In the genomic region with DNA sequence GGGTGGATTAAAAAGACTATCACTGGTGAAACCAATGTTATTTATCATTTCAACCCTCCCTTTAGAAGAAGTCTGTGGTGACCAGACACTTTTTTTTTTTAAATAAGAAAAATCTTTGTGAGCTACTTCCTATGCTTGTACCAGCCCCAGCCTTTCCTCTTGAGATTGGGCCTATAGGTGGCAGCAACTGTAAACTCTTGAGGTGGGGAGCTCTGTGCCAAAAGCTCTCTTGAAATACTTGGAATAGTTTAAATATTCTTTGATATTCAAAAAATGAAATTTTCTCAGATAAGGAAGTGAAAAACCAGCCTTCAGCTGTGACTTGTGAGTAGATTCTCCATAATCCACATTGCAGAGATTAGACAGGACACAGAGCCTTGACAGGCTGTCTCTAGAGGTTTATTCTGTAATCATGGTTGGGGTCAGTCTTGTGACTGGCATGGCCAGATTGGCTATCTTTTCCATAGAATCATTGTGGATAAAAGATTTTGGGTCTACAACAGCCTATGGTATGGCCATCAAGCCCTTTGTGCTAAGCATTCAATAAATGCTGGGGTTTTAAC, we compare ENCODE assay signal across 9 mouse cellular contexts.
DNase-seq lines count a peak whose midpoint lies in the region; ATAC-seq and TF ChIP-seq lines count a peak whose summit lies in the region.
"Had no signal": no experiment of that assay in that cellular context is flagged by ENCODE, and none has a peak within 500 bp of the region (broad histone marks: within the 10 kb centered on the region; RNA-seq: fewer than 3 reads in every experiment).

No protein-coding gene starts in this region.

- TF ChIP-seq POLR2A in liver, adult 2 months (IDR thresholded peaks at IDR 0.05; ENCODE audit: extremely low read depth, insufficient read depth, low read length), result no peak

- H3K27me3 ChIP-seq in liver, adult 2 months (ENCODE audit: control insufficient read depth, insufficient read depth, low read length), result no peaks in the 10 kb centered on the region
- H3K27me3 ChIP-seq in forebrain, postnatal 0 days (ENCODE audit: insufficient read depth, low read length), result no peaks in the 10 kb centered on the region
- H3K27me3 ChIP-seq in intestine, embryonic 15.5 days (replicated peaks), result 0 out of 2 replicates have a peak, but pooled peaks cover 3% of the 10 kb centered on the region

- no peaks in the 10 kb centered on the region for H3K9me3 ChIP-seq in forebrain, postnatal 0 days (ENCODE audit: low read length)
- H3K9me3 ChIP-seq in intestine, embryonic 15.5 days, result no peaks in the 10 kb centered on the region
- H3K9me3 ChIP-seq: embryonic facial prominence, embryonic 15.5 days had no signal

- no peak for TF ChIP-seq CTCF in liver, adult 2 months (IDR thresholded peaks at IDR 0.05; ENCODE audit: low read depth, low read length)
- TF ChIP-seq CTCF in forebrain, postnatal 0 days (IDR thresholded peaks at IDR 0.05; ENCODE audit: low read depth), result peak; percentile 68

- peak; percentile 29 to 43 for DNase-seq in cerebellum, adult 18-20 months
- no peak for DNase-seq in cerebellum, adult 11 months
- DNase-seq in liver, adult 2 months (ENCODE audit: extremely low read depth, low read depth, low spot score), result peak; percentile 4
- DNase-seq in liver (no peak), MN1 (ENCODE audit: low spot score) (no peak)
- peak; percentile 84 for DNase-seq in forebrain, postnatal 0 days
- peak; percentile 25 to 43 for DNase-seq in lung, postnatal 4 days

- H3K4me3 ChIP-seq in liver, adult 2 months (ENCODE audit: insufficient read depth, low read depth, low read length), result no peak overlapping the region
- no peak overlapping the region for H3K4me3 ChIP-seq in forebrain, postnatal 0 days (ENCODE audit: low read depth, low read length)
- H3K4me3 ChIP-seq in intestine, embryonic 15.5 days (replicated peaks), result no peak overlapping the region
- H3K4me3 ChIP-seq: embryonic facial prominence, embryonic 15.5 days had no signal

- no peak overlapping the region for H3K9ac ChIP-seq in liver, adult 2 months (ENCODE audit: low read depth, low read length)
- no peak overlapping the region for H3K9ac ChIP-seq in forebrain, postnatal 0 days
- no peak overlapping the region for H3K9ac ChIP-seq in intestine, embryonic 15.5 days
- H3K9ac ChIP-seq: embryonic facial prominence, embryonic 15.5 days had no signal

- H3K4me1 ChIP-seq in liver, adult 2 months (ENCODE audit: control insufficient read depth, insufficient read depth, low read length), result no peaks in the 10 kb centered on the region
- H3K4me1 ChIP-seq in forebrain, postnatal 0 days (ENCODE audit: insufficient read depth), result 0 out of 2 replicates have a peak, but pooled peaks cover 2% of the 10 kb centered on the region
- no peaks in the 10 kb centered on the region for H3K4me1 ChIP-seq in intestine, embryonic 15.5 days (replicated peaks)

- no peak overlapping the region for H3K27ac ChIP-seq in liver, adult 2 months (replicated peaks; ENCODE audit: insufficient read depth, low read depth, low read length)
- no peak overlapping the region for H3K27ac ChIP-seq in forebrain, postnatal 0 days (ENCODE audit: low read depth, low read length)
- no peak overlapping the region for H3K27ac ChIP-seq in intestine, embryonic 15.5 days
- H3K27ac ChIP-seq: embryonic facial prominence, embryonic 15.5 days had no signal

- H3K4me2 ChIP-seq in forebrain, postnatal 0 days (ENCODE audit: low read depth), result no peak overlapping the region
- H3K4me2 ChIP-seq in intestine, embryonic 15.5 days (replicated peaks), result no peak overlapping the region
- H3K4me2 ChIP-seq: embryonic facial prominence, embryonic 15.5 days had no signal

- no peaks in the 10 kb centered on the region for H3K79me2 ChIP-seq in liver, adult 2 months (ENCODE audit: control insufficient read depth, insufficient read depth, low read length)

- ATAC-seq in forebrain, postnatal 0 days, result peak; percentile 78; the same call in 1 of the 2 replicates
- no peak for ATAC-seq in intestine, embryonic 15.5 days

- no peaks in the 10 kb centered on the region for H3K36me3 ChIP-seq in liver, adult 2 months (ENCODE audit: control insufficient read depth, insufficient read depth, low read length)
- H3K36me3 ChIP-seq in forebrain, postnatal 0 days (ENCODE audit: insufficient read depth), result no peaks in the 10 kb centered on the region
- no peaks in the 10 kb centered on the region for H3K36me3 ChIP-seq in intestine, embryonic 15.5 days
- H3K36me3 ChIP-seq: embryonic facial prominence, embryonic 15.5 days had no signal

Comparison
In these comparisons a context has a peak if more than half of its experiments do, and no peak if none do; other contexts are left out.
1. DNase-seq: peak in cerebellum, adult 18-20 months (2 of 2), liver, adult 2 months (single experiment), forebrain, postnatal 0 days (single experiment) and lung, postnatal 4 days (2 of 2); none in cerebellum, adult 11 months (single experiment), liver (single experiment) and MN1 (single experiment).